In the genomic region with DNA sequence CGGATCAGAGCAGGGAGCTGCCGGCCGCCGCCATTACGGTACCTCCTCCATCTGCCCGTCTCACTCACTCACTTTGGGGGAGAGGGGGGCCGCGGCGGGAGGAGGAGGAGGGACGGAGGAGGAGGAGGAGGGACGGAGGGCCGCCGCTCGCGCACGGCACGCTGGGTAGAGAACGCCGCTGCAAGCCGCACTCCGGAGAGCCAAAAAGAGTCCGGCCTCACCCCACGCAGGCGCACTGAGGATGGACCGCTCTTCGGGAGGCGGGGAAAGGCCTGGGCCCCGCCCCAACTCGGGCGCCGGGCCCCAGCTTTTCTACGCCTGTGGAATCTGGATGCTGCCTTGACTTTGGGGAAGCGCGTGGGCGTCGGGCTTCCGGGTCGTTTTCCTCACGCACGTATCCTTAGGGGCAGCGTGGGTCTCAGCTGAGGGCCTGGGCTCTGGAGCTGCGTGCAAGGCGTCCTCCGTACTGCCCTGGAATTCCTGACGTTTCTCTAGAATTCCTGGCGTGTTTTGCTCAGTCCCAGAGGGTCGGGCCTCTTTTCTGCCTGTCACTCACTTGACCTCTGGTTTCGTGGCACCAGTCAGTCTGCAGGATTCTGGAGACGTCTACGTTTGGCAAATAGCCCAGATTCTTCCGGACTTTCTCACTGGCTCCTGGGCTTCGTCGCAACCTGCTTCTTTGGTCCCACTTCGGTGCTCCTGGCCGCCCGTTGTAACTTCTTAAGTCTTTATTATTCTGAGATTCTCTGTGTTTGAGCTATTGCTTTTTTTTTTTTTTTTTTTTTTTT, we compare ENCODE assay signal across 8 mouse cellular contexts. TPM values are rescaled to one million over a fixed set of nuclear protein-coding genes. Genes with fewer than 3 reads are reported as not detected.
DNase-seq lines count a peak whose midpoint lies in the region; ATAC-seq lines count a peak whose summit lies in the region.

Strn3 (minus strand) TSS at position 53 of the 788 bp plus-strand sequence.

- H3K4me1 ChIP-seq in heart, embryonic 14.5 days (ENCODE audit: control insufficient read depth in 2 of 2, insufficient read depth in 2 of 2, low read length in 2 of 2), result peaks cover 5 to 36% of the 10 kb centered on the region in 2 experiments; a peak in 3 of 4 replicates
- H3K4me1 ChIP-seq in liver, embryonic 13.5 days (replicated peaks), result peaks cover 49% of the 10 kb centered on the region
- H3K4me1 ChIP-seq in stomach, embryonic 16.5 days (ENCODE audit: control insufficient read depth, insufficient read depth, low read length), result peaks cover 16% of the 10 kb centered on the region

- H3K4me2 ChIP-seq in heart, embryonic 14.5 days (ENCODE audit: low read length), result peak within 1 kb of the TSS; percentile 70
- peak within 1 kb of the TSS; percentile 84 for H3K4me2 ChIP-seq in liver, embryonic 13.5 days
- peak within 1 kb of the TSS; percentile 83 for H3K4me2 ChIP-seq in stomach, embryonic 16.5 days (ENCODE audit: low read depth, low read length)

- no peaks in the 10 kb centered on the region for H3K9me3 ChIP-seq in heart, embryonic 14.5 days (ENCODE audit: control insufficient read depth, low read length)
- H3K9me3 ChIP-seq in liver, embryonic 13.5 days (replicated peaks), result no peaks in the 10 kb centered on the region
- H3K9me3 ChIP-seq in stomach, embryonic 16.5 days (replicated peaks; ENCODE audit: control insufficient read depth, low read length), result no peaks in the 10 kb centered on the region

- WGBS in heart, embryonic 14.5 days, result under 1% methylated on average over 55 of the region's 56 CpGs
- under 1% methylated on average over 50 of the region's 56 CpGs for WGBS in liver, embryonic 13.5 days (ENCODE audit: insufficient replicate concordance)
- WGBS in stomach, embryonic 16.5 days, result under 1% methylated on average over 55 of the region's 56 CpGs

- no peaks in the 10 kb centered on the region for H3K27me3 ChIP-seq in heart, embryonic 14.5 days (ENCODE audit: control insufficient read depth, insufficient read depth, low read length)
- H3K27me3 ChIP-seq in liver, embryonic 13.5 days, result no peaks in the 10 kb centered on the region
- H3K27me3 ChIP-seq in stomach, embryonic 16.5 days (ENCODE audit: control insufficient read depth, insufficient read depth, low read length), result no peaks in the 10 kb centered on the region

- H3K27ac ChIP-seq in heart, embryonic 14.5 days (replicated peaks in 1 of 2; ENCODE audit: control insufficient read depth in 1 of 2, insufficient read depth in 1 of 2, low read depth in 2 of 2, low read length in 2 of 2), result peak within 1 kb of the TSS; percentile 99 to 100
- peak within 1 kb of the TSS; percentile 98 for H3K27ac ChIP-seq in liver, embryonic 13.5 days
- H3K27ac ChIP-seq in stomach, embryonic 16.5 days (ENCODE audit: low read length), result peak within 1 kb of the TSS; percentile 100

- ATAC-seq in CD4-positive, CD25-positive, alpha-beta regulatory T cell, adult 4 months, result peak; percentile 86
- ATAC-seq in heart, embryonic 14.5 days (ENCODE audit: insufficient number of reproducible peaks, insufficient read depth, low FRiP score, low read depth), result peak; percentile 96
- peak; percentile 92 for ATAC-seq in liver, embryonic 13.5 days (ENCODE audit: low read depth)
- ATAC-seq in stomach, embryonic 16.5 days (ENCODE audit: insufficient read depth, low FRiP score), result peak; percentile 98

- peak; percentile 93 for DNase-seq in c-Kit-negative CD71-positive TER-119-positive erythroid progenitor cells, embryonic 14.5 days (ENCODE audit: low read depth, low spot score)
- peak; percentile 91 for DNase-seq in fibroblast of lung, adult 2 months (ENCODE audit: low read depth)
- DNase-seq in kidney, postnatal 14 days, result peak; percentile 98
- DNase-seq in liver, embryonic 13.5 days, result peak; percentile 96
- DNase-seq in neural tube, embryonic 10.5 days (ENCODE audit: extremely low spot score, low spot score), result peak; percentile 96

- peak within 1 kb of the TSS; percentile 92 to 99 for H3K4me3 ChIP-seq in heart, embryonic 14.5 days (ENCODE audit: control insufficient read depth in 1 of 2, insufficient read depth in 1 of 2, low read depth in 1 of 2, low read length in 2 of 2)
- peak within 1 kb of the TSS; percentile 99 for H3K4me3 ChIP-seq in liver, embryonic 13.5 days (replicated peaks)
- H3K4me3 ChIP-seq in stomach, embryonic 16.5 days (replicated peaks; ENCODE audit: low read length), result peak within 1 kb of the TSS; percentile 92

- H3K36me3 ChIP-seq in heart, embryonic 14.5 days (ENCODE audit: control insufficient read depth, insufficient read depth, low read length), result no peaks in the 10 kb centered on the region
- no peaks in the 10 kb centered on the region for H3K36me3 ChIP-seq in liver, embryonic 13.5 days
- no peaks in the 10 kb centered on the region for H3K36me3 ChIP-seq in stomach, embryonic 16.5 days (ENCODE audit: control insufficient read depth, insufficient read depth, low read length)

- peak within 1 kb of the TSS; percentile 100 for H3K9ac ChIP-seq in heart, embryonic 14.5 days (ENCODE audit: low read length)
- peak within 1 kb of the TSS; percentile 100 for H3K9ac ChIP-seq in liver, embryonic 13.5 days
- peak within 1 kb of the TSS; percentile 100 for H3K9ac ChIP-seq in stomach, embryonic 16.5 days (ENCODE audit: low read length)

RNA-seq across cellular contexts. Expression of gene Strn3, which starts in this region (rescaled TPM):
- 10 to 100 TPM; 21.7 to 31.7 TPM for polyA plus RNA-seq in CD4-positive, CD25-positive, alpha-beta regulatory T cell, adult 4 months (2017; shearing (Covaris generic))
- polyA plus RNA-seq in heart, embryonic 14.5 days (2014; fragmentation: Nextera tagmentation; extraction: Ambion mirVana), result 58.6 and 60.9 TPM in 2 replicates
- polyA plus RNA-seq in liver, embryonic 13.5 days (2015; fragmentation: Nextera tagmentation; extraction: Ambion mirVana), result 13.4 and 14.5 TPM in 2 replicates
- 28.1 and 28.4 TPM in 2 replicates for polyA plus RNA-seq in stomach, embryonic 16.5 days (2015; fragmentation: Nextera tagmentation; extraction: Ambion mirVana)

Comparison
In these comparisons a context has a peak if more than half of its experiments do, and no peak if none do; other contexts are left out.
1. Peak in every context shown above with its lines: DNase-seq, ATAC-seq, H3K4me3 ChIP-seq and H3K27ac ChIP-seq.